Mouse (Mus musculus): ENCODE results near the gene Rfx8. TPM values are rescaled to one million over a fixed set of nuclear protein-coding genes. Genes with fewer than 3 reads are reported as not detected.

The Rfx8 gene
- total RNA-seq, 1 experiment = not detected

DNA sequence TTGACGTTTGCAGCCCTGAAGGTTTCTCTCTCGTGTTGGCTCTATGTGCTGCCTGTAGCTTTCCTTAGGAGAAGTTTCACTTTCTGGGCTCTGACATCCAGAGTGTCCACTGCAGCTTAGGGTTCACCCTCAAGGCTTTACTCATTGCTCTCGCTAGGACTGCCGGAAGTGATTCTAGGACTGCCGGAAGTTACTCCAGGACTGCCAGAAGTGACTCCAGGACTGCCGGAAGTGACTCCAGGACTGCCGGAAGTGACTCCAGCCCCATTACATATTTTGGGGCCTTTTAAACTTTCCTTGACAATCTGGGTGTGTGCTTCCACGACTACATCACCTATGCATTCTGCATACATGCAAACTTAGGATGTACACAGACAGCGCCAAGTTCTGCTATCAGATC lies 92.2 kb downstream of the Rfx8 start:
- H3K9ac ChIP-seq (ENCODE audit: insufficient read depth, low read depth, low read length, poor library complexity, severe bottlenecking) = no peak overlapping the region
- no peak for DNase-seq (ENCODE audit: low read depth, low spot score)
- no peak overlapping the region for H3K4me3 ChIP-seq (ENCODE audit: insufficient read depth in 1 of 2, low read depth in 1 of 2, low read length in 2 of 2, poor library complexity in 1 of 2, severe bottlenecking in 1 of 2)
- TF ChIP-seq ZC3H11A (IDR thresholded peaks at IDR 0.05; ENCODE audit: borderline replicate concordance, low read depth, low read length) = no peak
- no peak for TF ChIP-seq ZNF384 (IDR thresholded peaks at IDR 0.05; ENCODE audit: low read depth, low read length)
- TF ChIP-seq HCFC1 (IDR thresholded peaks at IDR 0.05; ENCODE audit: borderline replicate concordance, insufficient read depth, low read length) = no peak
- no peak for TF ChIP-seq CHD2 (IDR thresholded peaks at IDR 0.05; ENCODE audit: low read depth, low read length)
- TF ChIP-seq MAFK (IDR thresholded peaks at IDR 0.05; ENCODE audit: insufficient read depth, low read depth, low read length) = no peak
- H3K9me3 ChIP-seq (ENCODE audit: control insufficient read depth, insufficient read depth, low read depth, low read length) = no peaks in the 10 kb centered on the region
- in situ Hi-C loops (cut with MboI; ENCODE audit: low sequenced_read_pairs in 2 of 2, unreplicated experiment in 2 of 2) = no loop called here
- H3K36me3 ChIP-seq (ENCODE audit: control insufficient read depth, insufficient read depth, low read length, poor library complexity, severe bottlenecking) = no peaks in the 10 kb centered on the region
- H3K4me1 ChIP-seq (ENCODE audit: control insufficient read depth in 2 of 2, insufficient read depth in 2 of 2, low read length in 2 of 2, poor library complexity in 1 of 2) = no peaks in the 10 kb centered on the region
- H3K27ac ChIP-seq (ENCODE audit: insufficient read depth, low read depth, low read length, poor library complexity, severe bottlenecking) = no peak overlapping the region

DNA sequence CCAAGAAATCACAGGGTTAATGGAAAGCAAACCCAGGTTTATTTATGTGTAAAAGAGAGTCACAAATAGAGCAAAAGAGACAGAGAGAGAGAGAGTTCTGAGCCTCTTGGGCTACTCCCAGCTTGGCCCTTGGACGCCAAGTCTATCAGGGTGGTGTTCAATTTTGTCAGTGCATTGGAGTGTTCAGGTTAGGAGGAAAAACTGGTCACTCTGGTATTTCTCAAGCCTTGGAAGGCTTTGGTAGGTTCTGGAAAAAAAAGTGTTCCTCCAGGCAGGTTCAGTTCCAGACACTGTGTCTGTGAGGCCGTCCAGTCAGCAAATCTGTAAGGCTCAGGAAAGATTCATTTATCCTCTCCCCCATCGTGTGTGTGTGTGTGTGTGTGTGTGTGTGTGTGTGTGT lies 95.3 kb downstream of the Rfx8 start:
- Histone ChIP-seq H3K9ac (ENCODE audit: insufficient read depth, low read depth, low read length, poor library complexity, severe bottlenecking) (no peak overlapping the region), H3K4me3 (ENCODE audit: insufficient read depth in 1 of 2, low read depth in 1 of 2, low read length in 2 of 2, poor library complexity in 1 of 2, severe bottlenecking in 1 of 2) (no peak overlapping the region), H3K9me3 (ENCODE audit: control insufficient read depth, insufficient read depth, low read depth, low read length) (no peaks in the 10 kb centered on the region), H3K27ac (ENCODE audit: insufficient read depth, low read depth, low read length, poor library complexity, severe bottlenecking) (no peak overlapping the region), H3K4me1 (ENCODE audit: control insufficient read depth in 2 of 2, insufficient read depth in 2 of 2, low read length in 2 of 2, poor library complexity in 1 of 2) (peaks cover 0 to 2% of the 10 kb centered on the region in 2 experiments; a peak in 2 of 4 replicates), H3K36me3 (ENCODE audit: control insufficient read depth, insufficient read depth, low read length, poor library complexity, severe bottlenecking) (no peaks in the 10 kb centered on the region)
- TF ChIP-seq CHD2 (IDR thresholded peaks at IDR 0.05; ENCODE audit: low read depth, low read length) (no peak), ZC3H11A (IDR thresholded peaks at IDR 0.05; ENCODE audit: borderline replicate concordance, low read depth, low read length) (no peak), MAFK (IDR thresholded peaks at IDR 0.05; ENCODE audit: insufficient read depth, low read depth, low read length) (no peak), HCFC1 (IDR thresholded peaks at IDR 0.05; ENCODE audit: borderline replicate concordance, insufficient read depth, low read length) (no peak), ZNF384 (IDR thresholded peaks at IDR 0.05; ENCODE audit: low read depth, low read length) (no peak)
- in situ Hi-C loops (cut with MboI; ENCODE audit: low sequenced_read_pairs in 2 of 2, unreplicated experiment in 2 of 2) = no loop called here
- DNase-seq (ENCODE audit: low read depth, low spot score) = no peak

DNA sequence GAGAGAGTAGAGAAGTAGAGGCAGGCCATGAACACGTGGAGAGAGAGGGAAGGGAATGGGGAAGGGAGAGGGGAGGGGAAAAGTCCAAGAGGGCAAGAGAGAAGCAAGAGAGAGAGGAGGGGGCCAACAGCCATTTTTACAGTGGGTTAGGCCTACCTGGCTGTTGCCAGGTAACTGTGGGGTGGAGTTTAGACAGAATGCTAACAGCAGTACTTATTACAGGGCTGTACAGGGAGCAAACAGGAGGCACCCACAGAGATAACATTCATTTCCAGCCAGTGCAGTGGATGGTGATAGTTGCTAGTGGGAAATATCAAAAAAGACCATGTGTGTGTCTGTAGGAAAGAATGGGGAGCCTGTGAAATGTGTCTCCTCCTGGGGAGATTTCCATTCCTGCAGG lies 97.1 kb downstream of the Rfx8 start:
- Histone ChIP-seq H3K4me1 (ENCODE audit: control insufficient read depth in 2 of 2, insufficient read depth in 2 of 2, low read length in 2 of 2, poor library complexity in 1 of 2) (peaks cover 0 to 2% of the 10 kb centered on the region in 2 experiments; a peak in 2 of 4 replicates), H3K9ac (ENCODE audit: insufficient read depth, low read depth, low read length, poor library complexity, severe bottlenecking) (no peak overlapping the region), H3K4me3 (ENCODE audit: insufficient read depth in 1 of 2, low read depth in 1 of 2, low read length in 2 of 2, poor library complexity in 1 of 2, severe bottlenecking in 1 of 2) (no peak overlapping the region), H3K27ac (ENCODE audit: insufficient read depth, low read depth, low read length, poor library complexity, severe bottlenecking) (no peak overlapping the region), H3K36me3 (ENCODE audit: control insufficient read depth, insufficient read depth, low read length, poor library complexity, severe bottlenecking) (no peaks in the 10 kb centered on the region), H3K9me3 (ENCODE audit: control insufficient read depth, insufficient read depth, low read depth, low read length) (no peaks in the 10 kb centered on the region)
- TF ChIP-seq MAFK (IDR thresholded peaks at IDR 0.05; ENCODE audit: insufficient read depth, low read depth, low read length) (no peak), CHD2 (IDR thresholded peaks at IDR 0.05; ENCODE audit: low read depth, low read length) (no peak), ZNF384 (IDR thresholded peaks at IDR 0.05; ENCODE audit: low read depth, low read length) (no peak)
- DNase-seq (ENCODE audit: low read depth, low spot score) = no peak
- in situ Hi-C loops (cut with MboI; ENCODE audit: low sequenced_read_pairs in 2 of 2, unreplicated experiment in 2 of 2) = no loop called here

DNA sequence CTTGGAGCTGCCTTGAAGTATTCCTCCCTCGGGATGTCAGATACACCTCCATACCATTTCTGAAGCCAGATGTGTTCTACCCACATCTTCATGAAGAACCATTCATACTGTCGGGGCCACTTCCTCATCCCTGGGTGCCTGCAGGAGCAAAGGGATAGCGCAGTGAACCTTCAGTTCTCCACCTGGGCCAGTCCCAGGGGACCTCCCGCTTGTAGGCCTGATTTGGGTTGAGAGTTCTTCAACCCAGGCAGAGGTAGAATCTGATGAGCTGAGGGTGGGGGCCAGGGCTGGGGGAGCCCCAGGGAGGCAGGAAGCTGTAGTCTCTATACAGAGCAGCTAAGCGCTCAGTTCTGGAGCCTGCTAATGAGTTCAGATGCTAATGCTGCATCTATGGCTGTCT lies 97.7 kb downstream of the Rfx8 start:
- Histone ChIP-seq H3K9ac (ENCODE audit: insufficient read depth, low read depth, low read length, poor library complexity, severe bottlenecking) (no peak overlapping the region), H3K36me3 (ENCODE audit: control insufficient read depth, insufficient read depth, low read length, poor library complexity, severe bottlenecking) (no peaks in the 10 kb centered on the region), H3K27ac (ENCODE audit: insufficient read depth, low read depth, low read length, poor library complexity, severe bottlenecking) (no peak overlapping the region), H3K9me3 (ENCODE audit: control insufficient read depth, insufficient read depth, low read depth, low read length) (no peaks in the 10 kb centered on the region), H3K4me1 (ENCODE audit: control insufficient read depth in 2 of 2, insufficient read depth in 2 of 2, low read length in 2 of 2, poor library complexity in 1 of 2) (peaks cover 0 to 2% of the 10 kb centered on the region in 2 experiments; a peak in 2 of 4 replicates), H3K4me3 (ENCODE audit: insufficient read depth in 1 of 2, low read depth in 1 of 2, low read length in 2 of 2, poor library complexity in 1 of 2, severe bottlenecking in 1 of 2) (no peak overlapping the region)
- TF ChIP-seq MAFK (IDR thresholded peaks at IDR 0.05; ENCODE audit: insufficient read depth, low read depth, low read length) (no peak), HCFC1 (IDR thresholded peaks at IDR 0.05; ENCODE audit: borderline replicate concordance, insufficient read depth, low read length) (no peak), ZNF384 (IDR thresholded peaks at IDR 0.05; ENCODE audit: low read depth, low read length) (no peak), ZC3H11A (IDR thresholded peaks at IDR 0.05; ENCODE audit: borderline replicate concordance, low read depth, low read length) (no peak), CHD2 (IDR thresholded peaks at IDR 0.05; ENCODE audit: low read depth, low read length) (no peak)
- in situ Hi-C loops (cut with MboI; ENCODE audit: low sequenced_read_pairs in 2 of 2, unreplicated experiment in 2 of 2) = no loop called here
- no peak for DNase-seq (ENCODE audit: low read depth, low spot score)

DNA sequence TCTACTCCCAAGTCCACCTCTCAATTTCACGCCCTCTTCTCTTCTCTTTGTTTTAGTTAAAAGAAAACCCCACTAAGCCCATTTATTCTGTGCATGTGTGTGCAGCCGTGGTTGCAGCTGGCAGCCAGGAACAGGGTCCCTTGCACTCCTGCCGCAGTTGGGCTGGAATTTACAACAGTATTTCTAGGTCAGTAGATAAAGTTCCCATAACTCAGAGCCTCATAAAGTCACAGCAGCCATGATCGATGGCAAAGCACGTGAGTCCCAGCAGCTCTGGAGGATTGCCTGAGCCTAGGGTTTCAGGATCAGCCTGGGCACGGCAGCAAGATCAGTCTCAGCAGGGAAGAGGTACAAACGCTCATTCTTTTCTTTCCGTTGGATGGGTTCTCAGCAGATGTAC lies 102.3 kb downstream of the Rfx8 start:
- TF ChIP-seq CHD2 (IDR thresholded peaks at IDR 0.05; ENCODE audit: low read depth, low read length) (no peak), HCFC1 (IDR thresholded peaks at IDR 0.05; ENCODE audit: borderline replicate concordance, insufficient read depth, low read length) (no peak), MAFK (IDR thresholded peaks at IDR 0.05; ENCODE audit: insufficient read depth, low read depth, low read length) (no peak), ZC3H11A (IDR thresholded peaks at IDR 0.05; ENCODE audit: borderline replicate concordance, low read depth, low read length) (no peak), ZNF384 (IDR thresholded peaks at IDR 0.05; ENCODE audit: low read depth, low read length) (no peak)

More for the DNA sequence above, 102.3 kb downstream of the Rfx8 start:
- Histone ChIP-seq H3K36me3 (ENCODE audit: control insufficient read depth, insufficient read depth, low read length, poor library complexity, severe bottlenecking) (no peaks in the 10 kb centered on the region), H3K9ac (ENCODE audit: insufficient read depth, low read depth, low read length, poor library complexity, severe bottlenecking) (no peak overlapping the region), H3K9me3 (ENCODE audit: control insufficient read depth, insufficient read depth, low read depth, low read length) (no peaks in the 10 kb centered on the region), H3K27ac (ENCODE audit: insufficient read depth, low read depth, low read length, poor library complexity, severe bottlenecking) (no peak overlapping the region), H3K4me1 (ENCODE audit: control insufficient read depth in 2 of 2, insufficient read depth in 2 of 2, low read length in 2 of 2, poor library complexity in 1 of 2) (peaks cover 0 to 8% of the 10 kb centered on the region in 2 experiments; a peak in 2 of 4 replicates), H3K4me3 (ENCODE audit: insufficient read depth in 1 of 2, low read depth in 1 of 2, low read length in 2 of 2, poor library complexity in 1 of 2, severe bottlenecking in 1 of 2) (no peak overlapping the region)
- DNase-seq (ENCODE audit: low read depth, low spot score) = no peak
- in situ Hi-C loops (cut with MboI; ENCODE audit: low sequenced_read_pairs in 2 of 2, unreplicated experiment in 2 of 2) = no loop called here

All from ES-E14 (cell line).